Mouse (Mus musculus) midbrain, postnatal 0 days (tissue): ENCODE results near the gene Bco1. TPM values are rescaled to one million over a fixed set of nuclear protein-coding genes. Genes with fewer than 3 reads are reported as not detected.

Source experiments
- ATAC-seq: fragments of 200-750 bp; cut with Nextera tagmentation; 2 replicates; pipeline ENCODE4 v1.8.0; 2017; ENCODE audit warnings: moderate number of reproducible peaks, mild to moderate bottlenecking, moderate TSS enrichment, moderate library complexity; ENCODE audit not compliant: low FRiP score
- DNase-seq: peaks from one replicate; pipeline ENCODE4 v3.0.0-alpha.2; 2015; ENCODE audit warnings: low spot score
- H3K27ac ChIP-seq: fragments of 300-500 bp; sonication (generic); 2 replicates; pipeline ENCODE4 v1.5.1; 2014; ENCODE audit warnings: low read depth, mild to moderate bottlenecking, low read length, mixed read lengths
- H3K27me3 ChIP-seq: fragments of 300-500 bp; sonication (generic); 2 replicates; pipeline ENCODE4 v1.6.1; 2014; ENCODE audit warnings: low read length, control low read depth, mixed read lengths; ENCODE audit not compliant: insufficient read depth
- H3K36me3 ChIP-seq: fragments of 300-500 bp; sonication (generic); 2 replicates; pipeline ENCODE4 v1.6.1; 2014; ENCODE audit warnings: low read length, control low read depth, mixed read lengths; ENCODE audit not compliant: insufficient read depth
- H3K4me1 ChIP-seq: fragments of 300-500 bp; sonication (generic); 2 replicates; pipeline ENCODE4 v1.6.1; 2014; ENCODE audit warnings: mild to moderate bottlenecking, control low read depth, antibody characterized with exemption, low read length, mixed read lengths; ENCODE audit not compliant: insufficient read depth
- H3K4me2 ChIP-seq: fragments of 300-500 bp; sonication (generic); 2 replicates; pipeline ENCODE4 v1.6.1; 2014; ENCODE audit warnings: low read depth, mild to moderate bottlenecking, low read length, mixed read lengths; ENCODE audit not compliant: poor library complexity, severe bottlenecking
- H3K4me3 ChIP-seq: fragments of 300-500 bp; sonication (generic); 2 replicates; pipeline ENCODE4 v1.5.1; 2014; ENCODE audit warnings: low read depth, mild to moderate bottlenecking, low read length, moderate library complexity
- H3K9ac ChIP-seq: fragments of 300-500 bp; sonication (generic); replicated peaks from 2 replicates; pipeline ENCODE4 v1.6.1; 2014; ENCODE audit warnings: mild to moderate bottlenecking, low read length, moderate library complexity, mixed read lengths; ENCODE audit not compliant: poor library complexity, severe bottlenecking
- H3K9me3 ChIP-seq: fragments of 300-500 bp; sonication (generic); 2 replicates; pipeline ENCODE4 v1.6.1; 2016; ENCODE audit warnings: low read length, control low read depth
- CTCF ChIP-seq: IDR thresholded peaks from 2 replicates; pipeline ENCODE4 v1.5.1; 2016; ENCODE audit warnings: antibody characterized with exemption, mild to moderate bottlenecking
- WGBS: fragments of 180-500 bp; shearing (Covaris S2); extraction: QIAGEN DNeasy Blood & Tissue Kit; methylation state at CpG from one replicate; pipeline ENCODE4 v1.1.7; 2014; 5-methylcytosine and 5-hydroxymethylcytosine counted together
- polyA plus RNA-seq: library from polyadenylated mRNA; unstranded; fragments of >200 nt; fragmentation: Nextera tagmentation; extraction: Ambion mirVana; gene quantifications from 2 replicates; pipeline ENCODE4 v1.2.1, GENCODE M21; 2015
- total RNA-seq: library from RNA; depleted of rRNA; stranded (reverse); fragments of >200 nt; gene quantifications from 2 replicates; pipeline ENCODE4 v1.2.3, GENCODE M21; 2014; rRNA removed

Bco1 gene
- total and polyA plus RNA-seq, 2 experiments from 2014 or later: 0.27 to 0.52 TPM

DNA sequence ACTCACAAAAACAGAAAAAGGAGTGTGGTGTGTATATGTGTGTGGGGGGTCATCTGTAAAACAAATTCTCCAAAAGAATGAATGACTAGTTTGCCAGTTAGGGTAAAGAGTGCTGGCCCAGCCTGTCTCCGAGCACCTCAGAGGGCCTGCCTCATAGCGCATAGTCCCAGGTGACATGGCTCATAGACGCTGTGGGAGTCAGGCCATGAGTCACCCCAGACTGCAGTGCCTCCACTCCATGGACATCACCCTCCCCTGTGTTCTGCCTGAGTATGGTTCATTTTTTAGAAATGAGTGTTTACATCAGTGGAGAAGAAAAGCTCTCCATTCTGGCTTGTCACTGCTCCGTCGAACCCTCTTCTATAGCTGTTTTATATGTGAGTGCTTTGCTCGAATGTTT, 83.0 kb downstream of the Bco1 start:
- H3K9me3 ChIP-seq: no peaks in the 10 kb centered on the region
- ATAC-seq (no peak), DNase-seq (no peak)
- no peaks in the 10 kb centered on the region for H3K27me3 ChIP-seq
- no peak overlapping the region for H3K9ac ChIP-seq
- TF ChIP-seq CTCF: no peak
- 96% methylated on average over 6 of the region's 6 CpGs for WGBS
- no peak overlapping the region for H3K4me3 ChIP-seq
- H3K27ac ChIP-seq: no peak overlapping the region
- no peaks in the 10 kb centered on the region for H3K4me1 ChIP-seq
- H3K36me3 ChIP-seq: no peaks in the 10 kb centered on the region
- H3K4me2 ChIP-seq: no peak overlapping the region

GRCm38 (mm10) chr8:117182746-117183145, 87.1 kb downstream of the Bco1 start:
- Histone ChIP-seq H3K27me3 (no peaks in the 10 kb centered on the region), H3K36me3 (peaks cover 26% of the 10 kb centered on the region), H3K4me1 (no peaks in the 10 kb centered on the region), H3K4me2 (no peak overlapping the region), H3K9ac (no peak overlapping the region), H3K9me3 (no peaks in the 10 kb centered on the region), H3K27ac (no peak overlapping the region), H3K4me3 (no peak overlapping the region)
- ATAC-seq (no peak), DNase-seq (no peak)
- 94% methylated on average over 4 of the region's 4 CpGs for WGBS
- peak; percentile 44 for TF ChIP-seq CTCF

Other genes starting within 250 kb of the Bco1 start
- 8.8 and 16.8 TPM in 2 replicates for gene Cmc2, start 174.4 kb upstream of the Bco1 start, total RNA-seq
- 24.8 and 24.9 TPM in 2 replicates for gene Cmc2, start 174.4 kb upstream of the Bco1 start, polyA plus RNA-seq
- 2.6 and 3.3 TPM in 2 replicates for gene Cenpn, start 174.1 kb upstream of the Bco1 start, total RNA-seq
- gene Cenpn, start 174.1 kb upstream of the Bco1 start, polyA plus RNA-seq: 4.2 and 5.8 TPM in 2 replicates
- 45.3 and 47.1 TPM in 2 replicates for gene Atmin, start 152.5 kb upstream of the Bco1 start, total RNA-seq
- 20.1 and 22.7 TPM in 2 replicates for gene Atmin, start 152.5 kb upstream of the Bco1 start, polyA plus RNA-seq
- gene 1700030J22Rik, start 116.9 kb upstream of the Bco1 start, total RNA-seq: 6.1 and 11.0 TPM in 2 replicates
- 7.8 and 8.4 TPM in 2 replicates for gene 1700030J22Rik, start 116.9 kb upstream of the Bco1 start, polyA plus RNA-seq
- gene Gcsh, start 102.3 kb upstream of the Bco1 start, total RNA-seq: 46.5 and 53.8 TPM in 2 replicates
- 93.9 and 106 TPM in 2 replicates for gene Gcsh, start 102.3 kb upstream of the Bco1 start, polyA plus RNA-seq
- under 0.01 and 0.42 TPM in 2 replicates for gene Pkd1l2, start 13.4 kb upstream of the Bco1 start, total RNA-seq
- gene Pkd1l2, start 13.4 kb upstream of the Bco1 start, polyA plus RNA-seq: 0.16 and 0.17 TPM in 2 replicates
- gene Gan, start 62.3 kb downstream of the Bco1 start, total RNA-seq: 13.5 and 14.2 TPM in 2 replicates
- 4.0 and 4.6 TPM in 2 replicates for gene Gan, start 62.3 kb downstream of the Bco1 start, polyA plus RNA-seq
- gene Cmip, start 161.2 kb downstream of the Bco1 start, total RNA-seq: 266 and 287 TPM in 2 replicates
- gene Cmip, start 161.2 kb downstream of the Bco1 start, polyA plus RNA-seq: 197 and 212 TPM in 2 replicates